Comparison of ENCODE assay signal across 8 mouse cellular contexts in the genomic region with DNA sequence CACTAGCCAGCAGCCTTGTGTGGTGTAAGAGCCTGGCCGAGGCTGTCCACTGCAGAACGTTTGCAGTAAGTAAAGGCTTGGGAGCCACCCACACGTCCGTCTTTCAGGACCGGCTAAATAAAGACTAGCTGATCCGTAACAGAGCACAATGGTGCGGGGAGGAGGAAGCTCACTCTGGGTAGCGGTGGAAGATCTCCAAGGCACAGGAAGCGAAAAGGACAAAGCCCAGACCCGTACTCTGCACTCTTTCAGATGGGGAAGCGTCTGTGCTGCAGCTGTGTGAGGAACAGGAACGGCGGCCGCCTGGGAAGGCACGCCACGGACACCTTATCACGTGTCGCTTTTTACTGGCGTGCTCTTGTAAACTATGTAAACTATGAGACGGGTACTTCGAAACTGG. TPM values are rescaled to one million over a fixed set of nuclear protein-coding genes. Genes with fewer than 3 reads are reported as not detected.
DNase-seq lines count a peak whose midpoint lies in the region; ATAC-seq and TF ChIP-seq lines count a peak whose summit lies in the region.

No protein-coding gene starts in this region.

- H3K4me1 ChIP-seq in forebrain, postnatal 0 days (ENCODE audit: insufficient read depth), result peaks cover 6% of the 10 kb centered on the region; the same call in 1 of the 2 replicates
- peaks cover 36% of the 10 kb centered on the region for H3K4me1 ChIP-seq in forebrain, embryonic 10.5 days
- peaks cover 43% of the 10 kb centered on the region for H3K4me1 ChIP-seq in hindbrain, embryonic 16.5 days (ENCODE audit: control insufficient read depth, insufficient read depth, low read depth, low read length)
- H3K4me1 ChIP-seq in liver, embryonic 11.5 days (replicated peaks; ENCODE audit: control insufficient read depth, insufficient read depth, low read length), result peaks cover 48% of the 10 kb centered on the region
- peaks cover 33% of the 10 kb centered on the region for H3K4me1 ChIP-seq in midbrain, embryonic 16.5 days (ENCODE audit: control insufficient read depth, insufficient read depth, low read length)

- H3K4me3 ChIP-seq in forebrain, postnatal 0 days (ENCODE audit: low read depth, low read length), result no peak overlapping the region
- H3K4me3 ChIP-seq in forebrain, embryonic 10.5 days, result no peak overlapping the region
- no peak overlapping the region for H3K4me3 ChIP-seq in hindbrain, embryonic 16.5 days (ENCODE audit: low read length)
- H3K4me3 ChIP-seq in liver, embryonic 11.5 days (ENCODE audit: low read depth, low read length), result peak overlapping the region; percentile 22; the same call in 1 of the 2 replicates
- no peak overlapping the region for H3K4me3 ChIP-seq in midbrain, embryonic 16.5 days (ENCODE audit: low read depth, low read length)

- no peaks in the 10 kb centered on the region for H3K27me3 ChIP-seq in forebrain, postnatal 0 days (ENCODE audit: insufficient read depth, low read length)
- H3K27me3 ChIP-seq in forebrain, embryonic 10.5 days (ENCODE audit: poor library complexity, severe bottlenecking), result no peaks in the 10 kb centered on the region
- H3K27me3 ChIP-seq in hindbrain, embryonic 16.5 days (replicated peaks; ENCODE audit: control insufficient read depth, insufficient read depth, low read length), result no peaks in the 10 kb centered on the region
- H3K27me3 ChIP-seq in liver, embryonic 11.5 days (replicated peaks; ENCODE audit: control insufficient read depth, insufficient read depth, low read length), result no peaks in the 10 kb centered on the region
- no peaks in the 10 kb centered on the region for H3K27me3 ChIP-seq in midbrain, embryonic 16.5 days (ENCODE audit: control insufficient read depth, insufficient read depth, low read depth, low read length)

- H3K4me2 ChIP-seq in forebrain, postnatal 0 days (ENCODE audit: low read depth), result no peak overlapping the region
- H3K4me2 ChIP-seq in hindbrain, embryonic 16.5 days (ENCODE audit: low read length), result no peak overlapping the region
- H3K4me2 ChIP-seq in liver, embryonic 11.5 days, result peak overlapping the region; percentile 53
- H3K4me2 ChIP-seq in midbrain, embryonic 16.5 days (ENCODE audit: low read length), result peak overlapping the region; percentile 17; the same call in 1 of the 2 replicates

- H3K27ac ChIP-seq in forebrain, postnatal 0 days (ENCODE audit: low read depth, low read length), result no peak overlapping the region
- no peak overlapping the region for H3K27ac ChIP-seq in forebrain, embryonic 10.5 days
- H3K27ac ChIP-seq in hindbrain, embryonic 16.5 days (ENCODE audit: low read depth, low read length), result peak overlapping the region; percentile 14; the same call in 1 of the 2 replicates
- peak overlapping the region; percentile 85 for H3K27ac ChIP-seq in liver, embryonic 11.5 days (ENCODE audit: low read depth, low read length)
- H3K27ac ChIP-seq in midbrain, embryonic 16.5 days (ENCODE audit: low read length), result peak overlapping the region; percentile 60; the same call in 1 of the 2 replicates

- peaks cover 83% of the 10 kb centered on the region for H3K36me3 ChIP-seq in forebrain, postnatal 0 days (ENCODE audit: insufficient read depth)
- peaks cover 100% of the 10 kb centered on the region for H3K36me3 ChIP-seq in forebrain, embryonic 10.5 days (replicated peaks)
- peaks cover 34% of the 10 kb centered on the region for H3K36me3 ChIP-seq in hindbrain, embryonic 16.5 days (ENCODE audit: control insufficient read depth, insufficient read depth, low read length)
- H3K36me3 ChIP-seq in liver, embryonic 11.5 days (ENCODE audit: control insufficient read depth, insufficient read depth, low read length), result peaks cover 28% of the 10 kb centered on the region
- peaks cover 35% of the 10 kb centered on the region for H3K36me3 ChIP-seq in midbrain, embryonic 16.5 days (ENCODE audit: control insufficient read depth, insufficient read depth, low read length)

- no peak for DNase-seq in forebrain, postnatal 0 days
- no peak for DNase-seq in forebrain, embryonic 10.5 days (ENCODE audit: extremely low spot score, low spot score)
- peak; percentile 51 to 72 for DNase-seq in frontal cortex, adult 2 months (ENCODE audit: extremely low spot score in 1 of 2, low spot score in 1 of 2)
- DNase-seq in liver, embryonic 11.5 days (ENCODE audit: low spot score), result no peak
- no peak for DNase-seq in ovary, adult 18-20 months (ENCODE audit: low spot score)
- DNase-seq in adrenal gland, adult 8-10 months, result no peak

- peak; percentile 51 for ATAC-seq in forebrain, postnatal 0 days
- peak; percentile 30; the same call in 1 of the 2 replicates for ATAC-seq in hindbrain, embryonic 16.5 days
- ATAC-seq in liver, embryonic 11.5 days (replicated peaks; ENCODE audit: low FRiP score), result peak; percentile 48
- ATAC-seq in midbrain, embryonic 16.5 days, result no peak

- no peak for TF ChIP-seq CTCF in forebrain, postnatal 0 days (IDR thresholded peaks at IDR 0.05; ENCODE audit: low read depth)

- H3K9me3 ChIP-seq in forebrain, postnatal 0 days (ENCODE audit: low read length), result no peaks in the 10 kb centered on the region
- no peaks in the 10 kb centered on the region for H3K9me3 ChIP-seq in forebrain, embryonic 10.5 days
- no peaks in the 10 kb centered on the region for H3K9me3 ChIP-seq in hindbrain, embryonic 16.5 days (ENCODE audit: control insufficient read depth, low read length)
- H3K9me3 ChIP-seq in liver, embryonic 11.5 days (ENCODE audit: control insufficient read depth, low read length), result no peaks in the 10 kb centered on the region
- no peaks in the 10 kb centered on the region for H3K9me3 ChIP-seq in midbrain, embryonic 16.5 days (replicated peaks; ENCODE audit: control insufficient read depth, low read length, poor library complexity, severe bottlenecking)

- WGBS in forebrain, postnatal 0 days, result 51% methylated on average over 21 of the region's 21 CpGs
- WGBS in forebrain, embryonic 10.5 days, result 61% methylated on average over 21 of the region's 21 CpGs
- WGBS in hindbrain, embryonic 16.5 days, result 38% methylated on average over 21 of the region's 21 CpGs
- WGBS in liver, embryonic 11.5 days, result 32% methylated on average over 21 of the region's 21 CpGs
- 33% methylated on average over 21 of the region's 21 CpGs for WGBS in midbrain, embryonic 16.5 days

- H3K9ac ChIP-seq in forebrain, postnatal 0 days, result no peak overlapping the region
- H3K9ac ChIP-seq in hindbrain, embryonic 16.5 days (ENCODE audit: low read depth, low read length), result no peak overlapping the region
- peak overlapping the region; percentile 34 for H3K9ac ChIP-seq in liver, embryonic 11.5 days (ENCODE audit: low read depth, low read length)
- H3K9ac ChIP-seq in midbrain, embryonic 16.5 days (ENCODE audit: low read depth, low read length), result no peak overlapping the region

RNA-seq across cellular contexts. Expression of a gene that starts 22.5 kb away (rescaled TPM):
- 398 and 490 TPM in 2 replicates for total RNA-seq in forebrain, postnatal 0 days (2014; rRNA removed)
- polyA plus RNA-seq in forebrain, postnatal 0 days (2015; fragmentation: Nextera tagmentation; extraction: Ambion mirVana), result 160 and 248 TPM in 2 replicates
- polyA plus RNA-seq in forebrain, embryonic 10.5 days (2016; fragmentation: Nextera tagmentation; extraction: Ambion mirVana), result 117 and 123 TPM in 2 replicates
- polyA plus RNA-seq in frontal cortex, adult 2 months (2012; rRNA removed), result 195 and 198 TPM in 2 replicates
- 132 and 147 TPM in 2 replicates for polyA plus RNA-seq in hindbrain, embryonic 16.5 days (2015; fragmentation: Nextera tagmentation; extraction: Ambion mirVana)
- 39.2 and 42.5 TPM in 2 replicates for polyA plus RNA-seq in liver, embryonic 11.5 days (2014; fragmentation: Nextera tagmentation; extraction: Ambion mirVana)
- polyA plus RNA-seq in midbrain, embryonic 16.5 days (2015; fragmentation: Nextera tagmentation; extraction: Ambion mirVana), result 193 and 218 TPM in 2 replicates
- total RNA-seq in adrenal gland, adult 8-10 months (2022), result 100 to 1,000 TPM in 2 of 4 experiments, 10 to 100 TPM in 2; 80.4 to 126 (median 97.1) TPM

RNA-seq across cellular contexts. Expression of a gene that starts 29.5 kb away (rescaled TPM):
- 32.0 and 41.9 TPM in 2 replicates for total RNA-seq in forebrain, postnatal 0 days (2014; rRNA removed)
- polyA plus RNA-seq in forebrain, postnatal 0 days (2015; fragmentation: Nextera tagmentation; extraction: Ambion mirVana), result 22.9 and 30.3 TPM in 2 replicates
- 50.0 and 56.1 TPM in 2 replicates for polyA plus RNA-seq in forebrain, embryonic 10.5 days (2016; fragmentation: Nextera tagmentation; extraction: Ambion mirVana)
- 73.0 and 78.2 TPM in 2 replicates for polyA plus RNA-seq in frontal cortex, adult 2 months (2012; rRNA removed)
- 42.4 and 54.9 TPM in 2 replicates for polyA plus RNA-seq in hindbrain, embryonic 16.5 days (2015; fragmentation: Nextera tagmentation; extraction: Ambion mirVana)
- 36.4 and 38.8 TPM in 2 replicates for polyA plus RNA-seq in liver, embryonic 11.5 days (2014; fragmentation: Nextera tagmentation; extraction: Ambion mirVana)
- 42.5 and 43.2 TPM in 2 replicates for polyA plus RNA-seq in midbrain, embryonic 16.5 days (2015; fragmentation: Nextera tagmentation; extraction: Ambion mirVana)
- 10 to 100 TPM; 39.1 to 76.8 (median 65.3) TPM for total RNA-seq in adrenal gland, adult 8-10 months (2022)

Comparison
In these comparisons a context has a peak if more than half of its experiments do, and no peak if none do; other contexts are left out.
1. DNase-seq: peak in frontal cortex, adult 2 months (2 of 2); none in forebrain, postnatal 0 days (single experiment), forebrain, embryonic 10.5 days (single experiment), liver, embryonic 11.5 days (single experiment), ovary, adult 18-20 months (single experiment) and adrenal gland, adult 8-10 months (single experiment).
2. H3K27ac ChIP-seq: peak in hindbrain, embryonic 16.5 days (single experiment), liver, embryonic 11.5 days (single experiment) and midbrain, embryonic 16.5 days (single experiment); none in forebrain, postnatal 0 days (single experiment) and forebrain, embryonic 10.5 days (single experiment).
3. H3K4me2 ChIP-seq: peak in liver, embryonic 11.5 days (single experiment) and midbrain, embryonic 16.5 days (single experiment); none in forebrain, postnatal 0 days (single experiment) and hindbrain, embryonic 16.5 days (single experiment).